Mouse (Mus musculus) ovary, postnatal 10 days (tissue): Measurements from ENCODE around the gene Gm20388.

Experiments
- DNase-seq: peaks from one replicate; pipeline ENCODE4 v3.0.0; 2022; ENCODE audit warnings: low spot score

Gm20388 gene

GRCm38 (mm10) chr8:120124836-120125389, 214.3 kb downstream of the Gm20388 start:
- no peak for DNase-seq

GRCm38 (mm10) chr8:120126357-120127161, 215.9 kb downstream of the Gm20388 start:
- DNase-seq: no peak

GRCm38 (mm10) chr8:120129547-120129946, 218.9 kb downstream of the Gm20388 start:
- no peak for DNase-seq

- no peak for DNase-seq
Measured at GRCm38 (mm10) chr8:120131158-120131557, 220.5 kb downstream of the Gm20388 start.

- DNase-seq: no peak
Measured at GRCm38 (mm10) chr8:120133169-120133568, 222.5 kb downstream of the Gm20388 start.

GRCm38 (mm10) chr8:120135687-120136086, 225.0 kb downstream of the Gm20388 start:
- DNase-seq: no peak

- no peak for DNase-seq
Measured at GRCm38 (mm10) chr8:120136618-120137017, 226.0 kb downstream of the Gm20388 start.

- DNase-seq: no peak
Measured at GRCm38 (mm10) chr8:120138958-120139357, 228.3 kb downstream of the Gm20388 start.

GRCm38 (mm10) chr8:120140769-120141168, 230.1 kb downstream of the Gm20388 start:
- DNase-seq: no peak

GRCm38 (mm10) chr8:120143911-120144651, 233.4 kb downstream of the Gm20388 start:
- no peak for DNase-seq

GRCm38 (mm10) chr8:120144652-120145301, 234.1 kb downstream of the Gm20388 start:
- no peak for DNase-seq

GRCm38 (mm10) chr8:120146051-120146450, 235.4 kb downstream of the Gm20388 start:
- no peak for DNase-seq

- DNase-seq: no peak
Measured at GRCm38 (mm10) chr8:120150028-120150427, 239.4 kb downstream of the Gm20388 start.

- no peak for DNase-seq
Measured at GRCm38 (mm10) chr8:120151151-120151550, 240.5 kb downstream of the Gm20388 start.

- DNase-seq: no peak
Measured at GRCm38 (mm10) chr8:120152636-120153035, 242.0 kb downstream of the Gm20388 start.

- no peak for DNase-seq
Measured at GRCm38 (mm10) chr8:120160366-120160765, 249.7 kb downstream of the Gm20388 start.

GRCm38 (mm10) chr8:120161658-120162403, 251.2 kb downstream of the Gm20388 start:
- DNase-seq: no peak

- DNase-seq: no peak
Measured at GRCm38 (mm10) chr8:120162404-120162752, 251.7 kb downstream of the Gm20388 start.

GRCm38 (mm10) chr8:120163376-120163775, 252.7 kb downstream of the Gm20388 start:
- DNase-seq: no peak

GRCm38 (mm10) chr8:120164026-120164425, 253.4 kb downstream of the Gm20388 start:
- DNase-seq: no peak

- no peak for DNase-seq
Measured at GRCm38 (mm10) chr8:120167136-120167535, 256.5 kb downstream of the Gm20388 start.

- no peak for DNase-seq
Measured at GRCm38 (mm10) chr8:120167821-120168220, 257.2 kb downstream of the Gm20388 start.
